8 mouse cellular contexts compared by ENCODE assay signal in the genomic region with DNA sequence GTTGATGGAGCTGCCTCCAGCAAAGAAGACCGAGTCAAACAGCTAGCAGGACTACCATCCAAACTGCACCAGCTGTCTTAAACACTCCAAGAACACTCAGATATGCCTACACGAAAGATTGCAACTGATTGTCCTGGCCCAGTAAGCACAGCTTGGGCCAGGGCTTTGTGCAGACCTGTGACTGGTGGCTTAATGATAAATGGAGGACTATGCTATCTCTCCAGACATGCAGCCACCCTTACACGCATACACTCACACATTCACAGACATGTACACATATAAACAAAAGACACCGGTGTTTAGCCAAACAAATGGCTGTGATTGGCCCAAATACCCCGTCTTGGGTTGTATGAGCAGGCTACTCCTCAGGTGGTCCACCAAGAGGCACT. TPM values are rescaled to one million over a fixed set of nuclear protein-coding genes. Genes with fewer than 3 reads are reported as not detected.
DNase-seq lines count a peak whose midpoint lies in the region; ATAC-seq and TF ChIP-seq lines count a peak whose summit lies in the region.

No protein-coding gene starts in this region.

- H3K27me3 ChIP-seq in heart, embryonic 13.5 days (replicated peaks): no peaks in the 10 kb centered on the region

- peaks cover 21% of the 10 kb centered on the region for H3K36me3 ChIP-seq in heart, embryonic 13.5 days
- peaks cover 11% of the 10 kb centered on the region for H3K36me3 ChIP-seq in ES-E14 (ENCODE audit: control insufficient read depth, insufficient read depth, low read length, poor library complexity, severe bottlenecking)

- in situ Hi-C loops in ES-E14 (cut with MboI; ENCODE audit: low sequenced_read_pairs in 2 of 2, unreplicated experiment in 2 of 2): no loop called here

- peak overlapping the region; percentile 86 for H3K4me2 ChIP-seq in heart, embryonic 13.5 days

- H3K4me1 ChIP-seq in heart, embryonic 13.5 days: peaks cover 24% of the 10 kb centered on the region
- H3K4me1 ChIP-seq in ES-E14 (ENCODE audit: control insufficient read depth in 2 of 2, insufficient read depth in 2 of 2, low read length in 2 of 2, poor library complexity in 1 of 2): peaks cover 3% of the 10 kb centered on the region in 2 experiments; a peak in 1 of 4 replicates

- H3K27ac ChIP-seq in heart, embryonic 13.5 days (replicated peaks): peak overlapping the region; percentile 26; the same call in 1 of the 2 replicates
- no peak overlapping the region for H3K27ac ChIP-seq in ES-E14 (ENCODE audit: insufficient read depth, low read depth, low read length, poor library complexity, severe bottlenecking)

- peak overlapping the region; percentile 75 for H3K4me3 ChIP-seq in heart, embryonic 13.5 days
- peak overlapping the region; percentile 75 to 83 for H3K4me3 ChIP-seq in ES-E14 (ENCODE audit: insufficient read depth in 1 of 2, low read depth in 1 of 2, low read length in 2 of 2, poor library complexity in 1 of 2, severe bottlenecking in 1 of 2)

- H3K9me3 ChIP-seq in heart, embryonic 13.5 days: no peaks in the 10 kb centered on the region
- no peaks in the 10 kb centered on the region for H3K9me3 ChIP-seq in ES-E14 (ENCODE audit: control insufficient read depth, insufficient read depth, low read depth, low read length)

- peak overlapping the region; percentile 93 for H3K9ac ChIP-seq in heart, embryonic 13.5 days
- H3K9ac ChIP-seq in ES-E14 (ENCODE audit: insufficient read depth, low read depth, low read length, poor library complexity, severe bottlenecking): peak overlapping the region; percentile 84

- intact Hi-C loops in left cerebral cortex, postnatal 25 days (cut with DNase I): no loop called here

- DNase-seq in heart, adult 9 months (ENCODE audit: low spot score in 2 of 2): no peak
- DNase-seq in ES-E14 (ENCODE audit: low read depth, low spot score): no peak
- DNase-seq in forelimb bud, embryonic 11.5 days (ENCODE audit: low read depth, low spot score): peak; percentile 5
- DNase-seq in adrenal gland, adult 2 months: no peak
- no peak for DNase-seq in left cerebral cortex, postnatal 25 days (ENCODE audit: low spot score in 2 of 2)
- no peak for DNase-seq in layer of hippocampus, postnatal 36 days

- ATAC-seq in heart, embryonic 13.5 days (ENCODE audit: extremely low read depth, insufficient number of reproducible peaks, low FRiP score, low TSS enrichment): no peak
- peak; percentile 19 for ATAC-seq in megakaryocyte progenitor cell, adult 5-6 weeks (replicated peaks; ENCODE audit: poor library complexity)

- WGBS in heart, embryonic 13.5 days: 49% methylated on average over 5 of the region's 5 CpGs

TF ChIP-seq in ES-E14, 5 proteins besides CTCF, POLR2A, EP300 and RAD21:
- no peak for TF ChIP-seq ZNF384 (IDR thresholded peaks at IDR 0.05; ENCODE audit: low read depth, low read length)

RNA-seq across cellular contexts. Expression of a gene that starts 0.8 kb away (rescaled TPM):
- polyA plus RNA-seq in heart, embryonic 13.5 days (2015; fragmentation: Nextera tagmentation; extraction: Ambion mirVana): 20.6 and 21.1 TPM in 2 replicates
- 37.2 and 51.5 TPM in 2 replicates for total RNA-seq in ES-E14 (2012; rRNA removed)
- total RNA-seq in megakaryocyte progenitor cell, adult 5-6 weeks (2015): 46.8 and 50.0 TPM in 2 replicates
- 35.6 TPM in 2 replicates for total RNA-seq in megakaryocyte progenitor cell, adult 5-6 weeks (2017)
- total RNA-seq in adrenal gland, adult 2 months (2021): 10 to 100 TPM; 27.4 to 34.8 TPM
- 31.9 and 32.2 TPM in 2 replicates for polyA plus RNA-seq in adrenal gland, adult 2 months (2012; rRNA removed)
- total RNA-seq in left cerebral cortex, postnatal 25 days (2021): 10 to 100 TPM; 31.4 to 38.0 TPM
- total RNA-seq in layer of hippocampus, postnatal 36 days (2021): 10 to 100 TPM; 38.9 to 41.9 TPM

RNA-seq across cellular contexts. Expression of a gene that starts 25.5 kb away (rescaled TPM):
- 43.5 and 46.9 TPM in 2 replicates for polyA plus RNA-seq in heart, embryonic 13.5 days (2015; fragmentation: Nextera tagmentation; extraction: Ambion mirVana)
- 982 and 1,438 TPM in 2 replicates for total RNA-seq in ES-E14 (2012; rRNA removed)
- total RNA-seq in megakaryocyte progenitor cell, adult 5-6 weeks (2015): 394 and 427 TPM in 2 replicates
- total RNA-seq in megakaryocyte progenitor cell, adult 5-6 weeks (2017): 1,420 and 1,531 TPM in 2 replicates
- 100 to 1,000 TPM in 1 of 2 experiments, 10 to 100 TPM in 1; 76.4 to 128 TPM for total RNA-seq in adrenal gland, adult 2 months (2021)
- polyA plus RNA-seq in adrenal gland, adult 2 months (2012; rRNA removed): 2.7 and 3.0 TPM in 2 replicates
- total RNA-seq in left cerebral cortex, postnatal 25 days (2021): 10 to 100 TPM; 25.8 to 28.8 TPM
- 10 to 100 TPM; 34.3 to 35.2 TPM for total RNA-seq in layer of hippocampus, postnatal 36 days (2021)

RNA-seq across cellular contexts. Expression of a gene that starts 25.8 kb away (rescaled TPM):
- polyA plus RNA-seq in heart, embryonic 13.5 days (2015; fragmentation: Nextera tagmentation; extraction: Ambion mirVana): 6.1 and 6.5 TPM in 2 replicates
- total RNA-seq in ES-E14 (2012; rRNA removed): 6.4 and 6.5 TPM in 2 replicates
- total RNA-seq in megakaryocyte progenitor cell, adult 5-6 weeks (2015): 15.1 and 18.5 TPM in 2 replicates
- 11.2 and 11.6 TPM in 2 replicates for total RNA-seq in megakaryocyte progenitor cell, adult 5-6 weeks (2017)
- 100 to 1,000 TPM; 124 to 126 TPM for total RNA-seq in adrenal gland, adult 2 months (2021)
- 9.8 and 10.6 TPM in 2 replicates for polyA plus RNA-seq in adrenal gland, adult 2 months (2012; rRNA removed)
- total RNA-seq in left cerebral cortex, postnatal 25 days (2021): 10 to 100 TPM; 17.0 to 21.6 TPM
- total RNA-seq in layer of hippocampus, postnatal 36 days (2021): 10 to 100 TPM; 16.2 to 18.5 TPM

RNA-seq across cellular contexts. Expression of a gene that starts 41.6 kb away (rescaled TPM):
- polyA plus RNA-seq in heart, embryonic 13.5 days (2015; fragmentation: Nextera tagmentation; extraction: Ambion mirVana): 2.6 TPM in 2 replicates
- total RNA-seq in ES-E14 (2012; rRNA removed): 2.9 and 4.3 TPM in 2 replicates
- total RNA-seq in megakaryocyte progenitor cell, adult 5-6 weeks (2015): 0.10 and 1.4 TPM in 2 replicates
- 0.10 TPM in 1 of 2 replicates, not detected in the other for total RNA-seq in megakaryocyte progenitor cell, adult 5-6 weeks (2017)
- 1 to 10 TPM in 1 of 2 experiments, under 1 TPM in 1; 0.55 to 1.2 TPM for total RNA-seq in adrenal gland, adult 2 months (2021)
- 1.2 and 1.4 TPM in 2 replicates for polyA plus RNA-seq in adrenal gland, adult 2 months (2012; rRNA removed)
- total RNA-seq in left cerebral cortex, postnatal 25 days (2021): 1 to 10 TPM; 8.1 to 8.7 TPM
- total RNA-seq in layer of hippocampus, postnatal 36 days (2021): 1 to 10 TPM; 4.5 to 6.3 TPM

Comparison
In these comparisons a context has a peak if more than half of its experiments do, and no peak if none do; other contexts are left out.
1. RNA of a gene that starts 25.8 kb away (total RNA-seq): 124 to 126 TPM in adrenal gland, adult 2 months; 17.0 to 21.6 TPM in left cerebral cortex, postnatal 25 days, 16.2 to 18.5 TPM in layer of hippocampus, postnatal 36 days, 11.2 to 18.5 TPM in megakaryocyte progenitor cell, adult 5-6 weeks and 6.4 to 6.5 TPM in ES-E14; every median in the first group is over 4 times any median in the second.